Mouse (Mus musculus): Measurements from ENCODE around the gene Hist1h4k.
A peak's percentile ranks its signal among the peaks of the same experiment; 100 is the strongest.

The Hist1h4k gene

DNA sequence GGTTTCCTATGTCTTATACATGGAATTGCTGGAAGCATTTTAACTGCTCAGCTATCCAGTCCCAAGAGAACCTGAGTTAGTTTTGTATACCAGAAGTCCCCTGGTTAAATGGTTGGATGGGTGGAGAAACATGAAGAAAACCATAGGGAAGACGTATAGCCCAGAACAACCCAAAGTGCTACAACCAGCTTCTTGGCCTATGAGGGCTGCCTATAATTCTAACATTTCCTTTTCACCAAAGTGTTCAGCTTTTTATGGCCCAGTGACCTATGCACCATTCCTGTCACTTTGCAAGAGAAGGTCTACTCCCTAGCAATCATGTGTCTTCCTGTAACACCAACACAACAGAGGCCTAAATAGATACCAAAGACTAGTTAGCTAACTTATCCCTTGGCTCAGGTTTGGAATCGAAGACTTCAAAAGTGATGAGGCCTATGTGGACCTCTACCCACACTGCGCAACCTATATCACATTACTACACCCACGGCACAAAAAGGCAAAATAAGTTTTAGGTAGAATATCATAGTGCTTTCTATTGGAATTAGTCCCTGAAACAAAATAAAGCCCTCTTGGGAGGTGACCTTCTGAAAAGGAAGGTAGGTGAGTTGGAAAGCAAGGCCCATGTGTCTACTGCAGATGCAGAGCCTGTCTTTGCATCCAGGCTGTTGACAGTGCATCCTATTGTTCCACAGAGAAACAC lies 31.8 kb downstream of the Hist1h4k start:
- no peak for DNase-seq (ENCODE audit: low spot score)

- peak; percentile 91 for DNase-seq (ENCODE audit: low spot score)
These were observed 32.6 kb downstream of the Hist1h4k start, which contains the start of gene Hist1h3h for GRCm38 (mm10) chr13:21717397-21718357. Hist1h3h (plus strand) TSS chr13:21717659.

DNA sequence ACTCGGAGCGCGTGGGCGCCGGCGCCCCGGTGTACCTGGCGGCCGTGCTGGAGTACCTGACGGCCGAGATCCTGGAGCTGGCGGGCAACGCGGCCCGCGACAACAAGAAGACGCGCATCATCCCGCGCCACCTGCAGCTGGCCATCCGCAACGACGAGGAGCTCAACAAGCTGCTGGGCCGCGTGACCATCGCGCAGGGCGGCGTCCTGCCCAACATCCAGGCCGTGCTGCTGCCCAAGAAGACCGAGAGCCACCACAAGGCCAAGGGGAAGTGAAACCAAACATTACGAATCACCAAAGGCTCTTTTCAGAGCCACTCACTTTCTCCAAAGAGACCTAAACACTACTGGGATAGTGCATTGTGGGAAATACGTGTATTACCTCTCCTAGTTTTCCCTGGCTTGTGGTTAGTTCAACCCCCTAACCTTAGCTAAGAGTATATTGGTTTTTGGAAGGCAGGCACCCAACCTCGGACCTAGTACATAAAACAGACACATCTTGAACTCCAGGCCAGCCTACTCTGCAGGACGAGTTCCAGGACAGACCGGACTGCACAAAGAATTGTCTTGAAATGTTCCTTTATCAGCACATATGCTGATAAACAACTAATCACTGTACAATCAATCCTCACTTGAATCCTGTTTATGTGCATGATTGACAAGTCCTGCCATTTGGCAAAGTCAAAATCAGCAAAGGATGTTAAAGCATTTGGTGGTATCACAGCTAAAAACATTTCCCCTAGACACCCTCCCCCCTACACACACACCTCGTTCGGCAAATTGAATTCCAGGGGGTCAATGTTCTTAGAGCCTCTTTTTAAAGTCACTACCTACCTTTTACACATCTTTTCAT lies 33.5 kb downstream of the Hist1h4k start:
- DNase-seq (ENCODE audit: low spot score) = peak; percentile 16

DNA sequence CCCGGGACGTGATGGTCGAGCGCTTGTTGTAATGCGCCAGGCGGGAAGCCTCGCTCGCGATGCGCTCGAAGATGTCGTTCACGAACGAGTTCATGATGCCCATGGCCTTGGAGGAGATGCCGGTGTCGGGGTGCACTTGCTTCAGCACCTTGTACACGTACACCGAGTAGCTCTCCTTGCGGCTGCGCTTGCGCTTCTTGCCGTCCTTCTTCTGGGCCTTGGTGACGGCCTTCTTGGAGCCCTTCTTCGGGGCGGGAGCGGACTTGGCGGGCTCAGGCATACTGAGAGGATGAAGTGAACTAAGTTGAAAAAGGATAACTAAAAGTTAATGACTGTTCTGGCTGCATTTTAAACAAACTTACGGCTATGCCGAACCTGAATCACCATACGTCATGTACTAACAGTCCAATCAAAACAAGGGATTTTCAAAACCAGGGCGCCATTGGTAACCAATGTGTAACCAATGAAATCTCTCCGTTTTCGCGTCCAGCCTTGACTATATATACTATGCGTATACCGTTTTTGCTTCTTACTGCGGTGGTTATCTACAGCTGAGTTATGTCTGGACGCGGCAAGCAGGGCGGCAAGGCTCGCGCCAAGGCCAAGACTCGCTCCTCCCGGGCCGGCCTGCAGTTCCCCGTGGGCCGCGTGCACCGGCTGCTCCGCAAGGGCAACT lies 34.3 kb downstream of the Hist1h4k start, which contains the start of the genes Hist1h2bl and Hist1h2ai:
TSS of gene Hist1h2bl (minus strand) at position 280 of the 676 bp plus-strand sequence.
TSS of gene Hist1h2ai (plus strand) at position 559 of the 676 bp plus-strand sequence.
- DNase-seq (ENCODE audit: low spot score) = peak; percentile 91

GRCm38 (mm10) chr13:21715131-21715863 lies 35.0 kb downstream of the Hist1h4k start:
- DNase-seq (ENCODE audit: low spot score) = no peak

- DNase-seq (ENCODE audit: low spot score) = peak; percentile 69
These were observed 35.6 kb downstream of the Hist1h4k start for GRCm38 (mm10) chr13:21714725-21715124.

GRCm38 (mm10) chr13:21711698-21712097 lies 38.6 kb downstream of the Hist1h4k start:
- DNase-seq (ENCODE audit: low spot score) = no peak

- DNase-seq (ENCODE audit: low spot score) = peak; percentile 78
These were observed 39.3 kb downstream of the Hist1h4k start for GRCm38 (mm10) chr13:21710821-21711525.

DNA sequence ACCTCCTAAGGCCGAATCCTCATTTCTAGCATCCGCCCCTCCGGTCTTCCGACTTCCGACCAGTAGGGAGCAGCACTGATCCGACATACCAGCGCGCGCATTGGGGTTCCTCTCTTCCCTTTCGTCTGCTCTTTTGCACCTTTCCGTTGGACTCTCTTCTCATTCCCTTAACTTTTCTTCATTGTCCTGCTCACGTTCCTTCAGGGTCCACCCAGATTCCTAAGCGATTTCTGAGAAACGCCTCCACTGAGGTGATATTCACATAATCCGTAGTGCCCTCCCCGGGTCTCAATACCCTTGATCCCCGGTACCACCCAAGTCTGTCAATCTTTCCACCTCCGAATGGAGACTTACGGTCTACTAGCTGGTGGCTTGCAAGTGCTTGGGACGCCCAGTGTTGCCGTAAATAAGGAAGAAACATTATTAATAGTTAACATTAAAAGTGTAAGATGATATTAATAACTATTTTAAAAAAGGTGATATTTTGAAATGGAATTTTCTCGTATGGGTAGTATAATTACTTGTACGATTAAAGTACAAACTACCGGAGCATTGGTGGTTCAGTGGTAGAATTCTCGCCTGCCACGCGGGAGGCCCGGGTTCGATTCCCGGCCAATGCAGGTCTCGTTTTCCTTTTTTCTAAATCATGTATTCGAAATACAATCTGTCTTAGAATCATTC lies 40.1 kb downstream of the Hist1h4k start:
- DNase-seq (ENCODE audit: low spot score) = peak; percentile 91

DNA sequence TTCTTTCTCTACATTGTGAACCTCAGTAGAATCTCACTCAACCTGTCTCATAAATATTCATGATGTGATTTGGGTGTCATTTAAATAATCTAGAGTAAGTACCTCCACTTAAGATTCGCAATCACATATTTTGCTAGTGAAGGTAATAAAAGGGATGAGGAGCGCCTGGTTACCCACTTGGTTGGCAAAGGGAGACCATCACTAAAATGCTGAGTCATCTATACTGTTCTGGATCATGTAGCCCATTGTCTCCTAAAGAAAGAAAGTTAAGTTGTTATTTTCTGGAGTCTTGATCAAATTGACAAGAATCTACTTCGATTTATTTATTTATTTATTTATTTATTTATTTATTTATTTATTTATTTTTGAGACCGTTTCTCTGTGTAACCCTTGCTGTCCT lies 43.6 kb downstream of the Hist1h4k start:
- DNase-seq (ENCODE audit: low spot score) = no peak

Measured in layer of hippocampus, adult 11-12 months (tissue).